ENCODE assay signal across 23 mouse cellular contexts in the genomic region with DNA sequence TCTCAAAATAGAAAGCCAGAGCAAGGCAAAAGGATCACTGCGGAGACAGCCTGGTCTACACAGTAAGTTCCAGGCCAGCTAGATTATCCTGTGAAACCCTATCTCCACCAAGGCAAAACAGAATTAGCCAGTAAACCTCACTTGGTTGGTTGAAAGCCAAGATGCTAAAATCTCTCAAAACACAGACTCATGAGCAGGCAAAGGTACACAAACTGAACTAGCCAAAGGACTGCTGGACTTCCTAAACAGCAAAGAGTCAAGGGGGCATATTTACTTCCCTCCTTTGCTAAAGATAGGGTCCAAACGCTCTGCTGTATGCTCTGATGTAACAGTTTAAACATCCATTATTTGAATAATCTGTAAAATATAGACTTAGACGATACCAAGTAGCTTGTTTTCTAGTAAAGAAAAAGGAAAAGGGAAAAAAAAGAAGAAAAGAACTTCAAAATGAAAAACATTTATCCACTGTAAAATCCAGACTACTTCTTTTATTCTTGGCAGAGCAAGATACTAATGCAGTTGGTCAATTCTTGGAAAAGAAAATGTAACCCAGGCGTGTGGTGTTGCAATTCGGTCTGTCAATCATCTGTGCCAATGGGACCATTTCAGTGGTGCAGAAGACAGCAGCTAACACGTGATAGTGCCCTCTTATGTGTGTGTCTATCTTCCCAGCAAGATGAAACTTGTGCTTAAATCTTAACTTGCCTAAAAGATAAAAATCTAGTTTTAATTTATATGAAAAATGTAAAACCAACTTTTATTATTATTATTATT.
A peak's percentile ranks its signal among the peaks of the same experiment; 100 is the strongest.
DNase-seq lines count a peak whose midpoint lies in the region; ATAC-seq and TF ChIP-seq lines count a peak whose summit lies in the region.
"Had no signal": no experiment of that assay in that cellular context is flagged by ENCODE, and none has a peak within 500 bp of the region (broad histone marks: within the 10 kb centered on the region; RNA-seq: fewer than 3 reads in every experiment).

No protein-coding gene starts in this region.

- no peaks in the 10 kb centered on the region for H3K9me3 ChIP-seq in lung, postnatal 0 days (ENCODE audit: low read length)
- H3K9me3 ChIP-seq in liver, embryonic 15.5 days (replicated peaks) = no peaks in the 10 kb centered on the region
- H3K9me3 ChIP-seq: forebrain, embryonic 15.5 days; heart, embryonic 13.5 days; limb, embryonic 13.5 days; neural tube, embryonic 12.5 days had no signal

- no peaks in the 10 kb centered on the region; the same call in 1 of the 2 replicates for H3K4me1 ChIP-seq in lung, postnatal 0 days (ENCODE audit: insufficient read depth, low read depth, low read length)
- peaks cover 46% of the 10 kb centered on the region for H3K4me1 ChIP-seq in liver, embryonic 15.5 days (replicated peaks)
- H3K4me1 ChIP-seq: forebrain, embryonic 15.5 days; neural tube, embryonic 12.5 days had no signal

- no peak overlapping the region for H3K4me2 ChIP-seq in lung, postnatal 0 days (replicated peaks; ENCODE audit: low read depth, low read length)
- peak overlapping the region; percentile 12 for H3K4me2 ChIP-seq in liver, embryonic 15.5 days
- H3K4me2 ChIP-seq: forebrain, embryonic 15.5 days; heart, embryonic 13.5 days; limb, embryonic 13.5 days; neural tube, embryonic 12.5 days had no signal

- peaks cover 6% of the 10 kb centered on the region; the same call in 1 of the 2 replicates for H3K36me3 ChIP-seq in lung, postnatal 0 days (ENCODE audit: insufficient read depth, low read length)
- H3K36me3 ChIP-seq in liver, embryonic 15.5 days (replicated peaks) = peaks cover 17% of the 10 kb centered on the region

- H3K4me3 ChIP-seq in lung, postnatal 0 days (ENCODE audit: low read depth, low read length) = no peak overlapping the region
- H3K4me3 ChIP-seq in liver, embryonic 15.5 days (replicated peaks) = no peak overlapping the region
- H3K4me3 ChIP-seq: forebrain, embryonic 15.5 days; heart, adult 2 months; heart, embryonic 13.5 days; limb, embryonic 13.5 days; neural tube, embryonic 12.5 days had no signal

- peak overlapping the region; percentile 21; the same call in 1 of the 2 replicates for H3K27ac ChIP-seq in lung, postnatal 0 days (ENCODE audit: low read length)
- peak overlapping the region; percentile 56 for H3K27ac ChIP-seq in liver, embryonic 15.5 days (replicated peaks)
- H3K27ac ChIP-seq: forebrain, embryonic 15.5 days; heart, adult 2 months; heart, embryonic 13.5 days; kidney, postnatal 0 days; limb, embryonic 13.5 days; neural tube, embryonic 12.5 days had no signal

- H3K9ac ChIP-seq in lung, postnatal 0 days (replicated peaks; ENCODE audit: low read depth) = no peak overlapping the region
- H3K9ac ChIP-seq in liver, embryonic 15.5 days = no peak overlapping the region
- H3K9ac ChIP-seq: forebrain, embryonic 15.5 days; heart, embryonic 13.5 days; limb, embryonic 13.5 days; neural tube, embryonic 12.5 days had no signal

- H3K27me3 ChIP-seq in lung, postnatal 0 days (replicated peaks; ENCODE audit: insufficient read depth, low read length) = no peaks in the 10 kb centered on the region
- H3K27me3 ChIP-seq in liver, embryonic 15.5 days = no peaks in the 10 kb centered on the region
- H3K27me3 ChIP-seq: forebrain, embryonic 15.5 days; heart, embryonic 13.5 days; limb, embryonic 13.5 days; neural tube, embryonic 12.5 days had no signal

- no peak for ATAC-seq in lung, postnatal 0 days
- ATAC-seq in liver, embryonic 15.5 days (ENCODE audit: insufficient read depth) = peak; percentile 83
- ATAC-seq: forebrain, embryonic 15.5 days had no signal

- no peak for TF ChIP-seq EP300 in lung, postnatal 0 days (IDR thresholded peaks at IDR 0.05)

- peak; percentile 33 for DNase-seq in adrenal gland, adult 2 months
- no peak for DNase-seq in adrenal gland, adult 18-20 months (ENCODE audit: low spot score in 2 of 2)
- peak; percentile 66 for DNase-seq in lung, postnatal 0 days (ENCODE audit: low spot score)
- DNase-seq in lung, postnatal 10 days = no peak
- peak; percentile 32 for DNase-seq in yolk sac, embryonic 10.5 days (ENCODE audit: low spot score)
- no peak for DNase-seq in embryo, embryonic 10 days (ENCODE audit: low spot score)
- DNase-seq in kidney, postnatal 4 days = no peak
- DNase-seq: cerebellum, adult 18-20 months; cerebellum, postnatal 25 days; embryo, embryonic 11 days; gastrocnemius, postnatal 14 days; heart, adult 2 months; heart, postnatal 14 days; kidney, adult 2 months; midbrain, embryonic 14.5 days; right cerebral cortex, postnatal 14 days; spleen, adult 18-20 months had no signal

- 71% methylated on average over 6 of the region's 6 CpGs for WGBS in lung, postnatal 0 days
- 50% methylated on average over 6 of the region's 6 CpGs for whole genome bisulfite sequencing in liver, embryonic 15.5 days (ENCODE audit: insufficient replicate concordance)

- TF ChIP-seq CTCF in lung, postnatal 0 days (IDR thresholded peaks at IDR 0.05) = no peak

Comparison
In these comparisons a context has a peak if more than half of its experiments do, and no peak if none do; other contexts are left out.
1. DNase-seq: peak in adrenal gland, adult 2 months (single experiment), lung, postnatal 0 days (single experiment) and yolk sac, embryonic 10.5 days (single experiment); none in adrenal gland, adult 18-20 months (0 of 2), lung, postnatal 10 days (single experiment), embryo, embryonic 10 days (single experiment) and kidney, postnatal 4 days (0 of 2).